Mouse (Mus musculus): ENCODE data around the gene Prdm11. TPM values are rescaled to one million over a fixed set of nuclear protein-coding genes. Genes with fewer than 3 reads are reported as not detected.

Gene Prdm11
- total and polyA plus RNA-seq, 3 experiments: 0.05 to 1.8 (median 0.06) TPM

GRCm38 (mm10) chr2:92947981-92948698 lies 97.8 kb downstream of the Prdm11 start:
- dilution Hi-C loops (cut with MboI; ENCODE audit: extremely low pct_ligation_motif_present, extremely low pct_unique_long_range_greater_than_20kb, low sequenced_read_pairs) (no loop called here), in situ Hi-C loops (cut with MboI; ENCODE audit: low pct_ligation_motif_present, low pct_unique_long_range_greater_than_20kb, low sequenced_read_pairs) (no loop called here)
- TF ChIP-seq ZNF384 (IDR thresholded peaks at IDR 0.05; ENCODE audit: low read depth, low read length): peak; percentile 58
- peak; percentile 41; the same call in 1 of the 2 replicates for TF ChIP-seq BHLHE40 (IDR thresholded peaks at IDR 0.05; ENCODE audit: low read depth, low read length)
- TF ChIP-seq ELF1 (IDR thresholded peaks at IDR 0.05; ENCODE audit: low read depth, low read length): no peak
- Histone ChIP-seq H3K36me3 (replicated peaks in 1 of 2; ENCODE audit: control insufficient read depth in 1 of 2, insufficient read depth in 1 of 2, low read length in 1 of 2) (no peaks in the 10 kb centered on the region), H3K9me3 (replicated peaks; ENCODE audit: low read length) (no peaks in the 10 kb centered on the region), H3K4me3 (replicated peaks in 1 of 3; ENCODE audit: low read depth in 2 of 3, low read length in 2 of 3, poor library complexity in 1 of 3) (no peak overlapping the region), H3K27me3 (replicated peaks) (peaks cover 78% of the 10 kb centered on the region), H3K79me2 (replicated peaks; ENCODE audit: control insufficient read depth, extremely low read depth, insufficient read depth, poor library complexity, severe bottlenecking) (no peaks in the 10 kb centered on the region), H3K27ac (ENCODE audit: insufficient read depth, low read depth) (no peak overlapping the region), H3K9ac (ENCODE audit: insufficient read depth, low read depth) (no peak overlapping the region), H3K4me2 (ENCODE audit: insufficient read depth, low read depth, poor library complexity, severe bottlenecking) (no peak overlapping the region), H3K4me1 (ENCODE audit: control insufficient read depth in 1 of 2, insufficient read depth in 2 of 2) (peaks cover 5 to 20% of the 10 kb centered on the region in 2 experiments; a peak in 3 of 4 replicates)
- DNase-seq (ENCODE audit: extremely low read depth): no peak

DNA sequence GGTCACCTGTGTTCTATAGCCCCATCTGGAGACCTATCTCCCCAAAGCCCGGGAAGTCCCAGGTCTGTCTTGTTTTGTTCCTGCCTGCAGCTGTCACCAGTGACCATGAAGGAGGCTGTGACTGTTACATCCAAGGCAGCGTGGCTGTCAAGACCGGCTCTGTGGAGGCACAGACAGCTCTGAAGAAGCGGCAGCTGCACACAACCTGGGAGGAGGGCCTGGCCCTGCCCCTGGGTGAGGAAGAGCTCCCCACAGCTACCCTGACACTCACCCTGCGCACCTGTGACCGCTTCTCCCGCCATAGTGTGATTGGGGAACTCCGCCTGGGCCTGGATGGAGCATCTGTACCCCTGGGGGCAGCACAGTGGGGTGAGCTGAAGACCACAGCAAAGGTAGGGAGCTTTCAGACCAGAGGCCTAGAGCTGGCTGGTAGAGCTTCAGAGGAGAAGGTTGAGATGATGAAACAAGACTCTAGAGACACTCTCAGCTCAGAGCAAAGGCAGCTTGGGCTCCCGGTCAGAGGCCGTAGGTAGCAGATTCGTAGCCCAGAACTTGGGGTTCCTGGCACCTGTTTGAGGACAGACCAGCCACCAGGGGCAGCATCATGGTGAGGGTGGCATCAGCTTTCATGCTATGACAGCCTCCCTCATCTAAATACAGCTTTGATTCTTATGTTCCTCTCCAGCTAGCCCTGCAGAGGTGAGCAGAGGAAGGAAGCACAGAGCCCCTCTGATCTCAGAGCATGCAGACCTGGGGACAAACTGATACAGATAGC lies 100.0 kb downstream of the Prdm11 start:
- dilution Hi-C loops (cut with MboI; ENCODE audit: extremely low pct_ligation_motif_present, extremely low pct_unique_long_range_greater_than_20kb, low sequenced_read_pairs): no loop called here
- Histone ChIP-seq H3K4me1 (ENCODE audit: control insufficient read depth in 1 of 2, insufficient read depth in 2 of 2) (peaks cover 5 to 20% of the 10 kb centered on the region in 2 experiments; a peak in 3 of 4 replicates), H3K79me2 (replicated peaks; ENCODE audit: control insufficient read depth, extremely low read depth, insufficient read depth, poor library complexity, severe bottlenecking) (no peaks in the 10 kb centered on the region), H3K36me3 (replicated peaks in 1 of 2; ENCODE audit: control insufficient read depth in 1 of 2, insufficient read depth in 1 of 2, low read length in 1 of 2) (no peaks in the 10 kb centered on the region), H3K4me3 (replicated peaks in 1 of 3; ENCODE audit: low read depth in 2 of 3, low read length in 2 of 3, poor library complexity in 1 of 3) (no peak overlapping the region), H3K9ac (ENCODE audit: insufficient read depth, low read depth) (no peak overlapping the region), H3K9me3 (replicated peaks; ENCODE audit: low read length) (no peaks in the 10 kb centered on the region), H3K27me3 (replicated peaks) (peaks cover 80% of the 10 kb centered on the region), H3K27ac (ENCODE audit: insufficient read depth, low read depth) (no peak overlapping the region), H3K4me2 (ENCODE audit: insufficient read depth, low read depth, poor library complexity, severe bottlenecking) (no peak overlapping the region)
- DNase-seq (ENCODE audit: extremely low read depth): peak; percentile 5
- TF ChIP-seq ZMIZ1 (IDR thresholded peaks at IDR 0.05; ENCODE audit: low read depth, low read length) (no peak), MAZ (IDR thresholded peaks at IDR 0.05; ENCODE audit: low read depth, low read length) (no peak), CTCF (conservative IDR thresholded peaks at IDR 0.05 in 1 of 2, IDR thresholded peaks at IDR 0.05 in 1 of 2; ENCODE audit: low read depth in 2 of 2, low read length in 2 of 2) (0 out of 4 replicates have a peak, but pooled peaks of 1 of the 2 experiments have one; percentile 8)
- in situ Hi-C loops (cut with MboI; ENCODE audit: low pct_ligation_motif_present, low pct_unique_long_range_greater_than_20kb, low sequenced_read_pairs): no loop called here

GRCm38 (mm10) chr2:92945125-92945746 lies 100.7 kb downstream of the Prdm11 start:
- no peaks in the 10 kb centered on the region for H3K36me3 ChIP-seq (replicated peaks in 1 of 2; ENCODE audit: control insufficient read depth in 1 of 2, insufficient read depth in 1 of 2, low read length in 1 of 2)
- dilution Hi-C loops (cut with MboI; ENCODE audit: extremely low pct_ligation_motif_present, extremely low pct_unique_long_range_greater_than_20kb, low sequenced_read_pairs): no loop called here
- peaks cover 5 to 20% of the 10 kb centered on the region in 2 experiments; a peak in 3 of 4 replicates for H3K4me1 ChIP-seq (ENCODE audit: control insufficient read depth in 1 of 2, insufficient read depth in 2 of 2)

More at GRCm38 (mm10) chr2:92945125-92945746, 100.7 kb downstream of the Prdm11 start:
- no peak overlapping the region for H3K4me3 ChIP-seq (replicated peaks in 1 of 3; ENCODE audit: low read depth in 2 of 3, low read length in 2 of 3, poor library complexity in 1 of 3)
- no peak overlapping the region for H3K4me2 ChIP-seq (ENCODE audit: insufficient read depth, low read depth, poor library complexity, severe bottlenecking)
- H3K9me3 ChIP-seq (replicated peaks; ENCODE audit: low read length): no peaks in the 10 kb centered on the region
- no peak for TF ChIP-seq POLR2AphosphoS2 (IDR thresholded peaks at IDR 0.05; ENCODE audit: low read depth, low read length)
- TF ChIP-seq USF1 (IDR thresholded peaks at IDR 0.05; ENCODE audit: low read depth, low read length): peak; percentile 5; the same call in 1 of the 2 replicates
- no peak for TF ChIP-seq HCFC1 (IDR thresholded peaks at IDR 0.05; ENCODE audit: low read depth, low read length)
- TF ChIP-seq CHD1 (IDR thresholded peaks at IDR 0.05; ENCODE audit: low read depth, low read length): no peak
- no peak for TF ChIP-seq E2F4 (IDR thresholded peaks at IDR 0.05; ENCODE audit: insufficient replicate concordance, low read depth, low read length)
- TF ChIP-seq RCOR1 (conservative IDR thresholded peaks at IDR 0.05; ENCODE audit: low read depth, low read length): no peak
- peak; percentile 6 for DNase-seq (ENCODE audit: extremely low read depth)
- H3K27ac ChIP-seq (ENCODE audit: insufficient read depth, low read depth): no peak overlapping the region
- no peaks in the 10 kb centered on the region for H3K79me2 ChIP-seq (replicated peaks; ENCODE audit: control insufficient read depth, extremely low read depth, insufficient read depth, poor library complexity, severe bottlenecking)
- in situ Hi-C loops (cut with MboI; ENCODE audit: low pct_ligation_motif_present, low pct_unique_long_range_greater_than_20kb, low sequenced_read_pairs): no loop called here
- H3K9ac ChIP-seq (ENCODE audit: insufficient read depth, low read depth): no peak overlapping the region
- H3K27me3 ChIP-seq (replicated peaks): peaks cover 81% of the 10 kb centered on the region

Measured in CH12.LX (cell line).